ENCODE assay signal across 16 mouse cellular contexts in genomic region chr2:147816951-147817350, GRCm38 (mm10).
"Had no signal": no experiment of that assay in that cellular context is flagged by ENCODE, and none has a peak within 500 bp of the region (broad histone marks: within the 10 kb centered on the region; RNA-seq: fewer than 3 reads in every experiment).

No protein-coding gene starts in this region.

- H3K36me3 ChIP-seq: neural tube, embryonic 12.5 days; neural tube, embryonic 13.5 days; neural tube, embryonic 15.5 days; stomach, embryonic 15.5 days had no signal

- H3K9ac ChIP-seq: neural tube, embryonic 12.5 days; neural tube, embryonic 13.5 days; neural tube, embryonic 15.5 days; stomach, embryonic 15.5 days had no signal

- H3K27ac ChIP-seq: neural tube, embryonic 12.5 days; neural tube, embryonic 13.5 days; neural tube, embryonic 15.5 days; stomach, embryonic 15.5 days; stomach, postnatal 0 days had no signal

- H3K27me3 ChIP-seq: neural tube, embryonic 12.5 days; neural tube, embryonic 15.5 days; stomach, embryonic 15.5 days had no signal

- DNase-seq: retina, postnatal 1 day; right cerebral cortex, adult 18-20 months; right cerebral cortex, postnatal 14 days; right cerebral cortex, postnatal 25 days; right cerebral cortex, postnatal 4 days; spleen, adult 18-20 months; thymus, adult 18-20 months; thymus, adult 2 months; thymus, postnatal 14 days; thymus, postnatal 25 days; thymus, postnatal 36 days had no signal

- H3K4me1 ChIP-seq: neural tube, embryonic 12.5 days; neural tube, embryonic 13.5 days; neural tube, embryonic 15.5 days; stomach, embryonic 15.5 days had no signal

- H3K4me3 ChIP-seq: neural tube, embryonic 12.5 days; neural tube, embryonic 13.5 days; neural tube, embryonic 15.5 days; stomach, embryonic 15.5 days had no signal

- H3K9me3 ChIP-seq: neural tube, embryonic 12.5 days; neural tube, embryonic 13.5 days; neural tube, embryonic 15.5 days; stomach, embryonic 15.5 days had no signal

- H3K4me2 ChIP-seq: neural tube, embryonic 12.5 days; neural tube, embryonic 13.5 days; neural tube, embryonic 15.5 days; stomach, embryonic 15.5 days had no signal
